Mouse (Mus musculus) splenic B cell, adult 2 months (primary cell): ENCODE measurements around the gene Taar4.
A peak's percentile ranks its signal among the peaks of the same experiment; 100 is the strongest.

Experiments
- DNase-seq: peaks from one replicate; pipeline ENCODE4 v3.0.0-alpha.2; 2011; ENCODE audit warnings: low read depth, low spot score
- H3K27me3 ChIP-seq: 2 replicates; pipeline ENCODE4 v1.6.1; 2012; ENCODE audit warnings: mild to moderate bottlenecking, low read length, moderate library complexity, mixed read lengths; ENCODE audit not compliant: control insufficient read depth, poor library complexity, insufficient read depth, severe bottlenecking
- H3K36me3 ChIP-seq: 2 replicates; pipeline ENCODE4 v1.6.1; 2012; ENCODE audit warnings: mild to moderate bottlenecking, low read length, moderate library complexity, mixed read lengths; ENCODE audit not compliant: control insufficient read depth, poor library complexity, insufficient read depth, severe bottlenecking

Taar4 gene

GRCm38 (mm10) chr10:23960444-23960915 is at the start of gene Taar4:
TSS of gene Taar4 (plus strand) at chr10:23960494.
- H3K36me3 ChIP-seq, result no peaks in the 10 kb centered on the region
- no peaks in the 10 kb centered on the region for H3K27me3 ChIP-seq
- no peak for DNase-seq

DNA sequence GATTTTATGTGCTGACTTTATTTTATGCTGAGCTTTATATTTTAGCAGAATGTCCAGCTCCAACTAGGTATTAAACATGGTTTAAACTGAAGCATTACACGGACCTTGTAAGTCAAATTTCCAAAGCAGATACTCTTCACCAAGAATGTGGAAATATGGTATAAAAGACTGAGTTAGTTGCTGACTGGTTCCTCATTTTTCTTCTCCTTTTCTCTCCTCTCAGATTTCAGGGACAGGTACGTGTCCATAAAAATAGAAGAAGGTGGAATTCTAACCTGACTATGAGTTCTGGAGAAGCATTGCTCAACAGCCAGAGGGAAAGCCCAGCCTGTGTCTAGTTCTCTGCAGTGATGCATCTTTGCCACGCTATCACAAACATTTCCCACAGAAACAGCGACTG is 40.2 kb upstream of the Taar4 start, which contains the start of gene Taar1:
Gene Taar1, plus strand, starts transcription at position 301 of the 400 bp plus-strand sequence.
- H3K36me3 ChIP-seq, result no peaks in the 10 kb centered on the region
- DNase-seq, result no peak
- no peaks in the 10 kb centered on the region for H3K27me3 ChIP-seq

DNA sequence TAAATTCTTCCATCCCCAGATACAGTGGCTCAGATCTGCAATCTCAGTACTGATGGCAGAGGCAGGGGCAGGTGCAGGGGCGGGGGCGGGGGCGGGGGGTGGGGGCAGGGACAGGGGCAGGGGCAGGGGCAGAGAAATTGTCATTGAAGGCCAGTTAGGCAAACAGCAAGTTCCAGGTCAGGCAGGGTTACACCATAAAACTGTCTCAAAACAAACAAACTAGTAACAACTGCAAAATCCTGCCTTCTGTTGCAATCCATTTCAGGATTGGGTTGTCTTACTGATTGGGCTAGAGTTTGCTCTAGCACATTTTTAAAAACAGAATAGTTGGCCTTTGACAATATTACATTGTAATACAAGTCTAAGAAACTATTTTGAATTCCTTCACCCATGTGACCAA is 37.8 kb upstream of the Taar4 start:
- no peak for DNase-seq
- H3K27me3 ChIP-seq, result no peaks in the 10 kb centered on the region

DNA sequence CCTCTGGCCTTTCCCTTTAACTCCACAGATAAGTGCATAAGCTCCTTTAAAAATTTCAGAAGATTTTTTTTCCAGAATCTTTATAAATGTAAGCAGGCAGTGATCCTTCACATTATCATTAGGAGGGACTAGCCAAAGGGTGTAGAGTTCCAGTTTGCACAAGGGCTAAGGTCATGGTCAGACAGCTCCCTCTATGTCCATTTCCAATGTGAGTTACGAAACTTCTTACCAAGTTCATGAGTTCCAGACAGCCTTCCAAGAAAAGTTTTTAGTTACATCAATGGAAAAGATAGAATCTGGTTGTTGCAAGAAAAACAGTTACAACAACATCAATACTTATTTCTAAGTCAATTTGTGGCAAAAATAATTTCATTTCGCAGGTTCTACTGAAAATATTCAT is 36.4 kb upstream of the Taar4 start:
- DNase-seq, result no peak
- Histone ChIP-seq H3K27me3 (no peaks in the 10 kb centered on the region), H3K36me3 (no peaks in the 10 kb centered on the region)

More for the DNA sequence above, 37.8 kb upstream of the Taar4 start:
- no peaks in the 10 kb centered on the region for H3K36me3 ChIP-seq

- no peak for DNase-seq
- no peaks in the 10 kb centered on the region for H3K27me3 ChIP-seq
- no peaks in the 10 kb centered on the region for H3K36me3 ChIP-seq
Measured at GRCm38 (mm10) chr10:23937613-23938012, 22.7 kb upstream of the Taar4 start.

DNA sequence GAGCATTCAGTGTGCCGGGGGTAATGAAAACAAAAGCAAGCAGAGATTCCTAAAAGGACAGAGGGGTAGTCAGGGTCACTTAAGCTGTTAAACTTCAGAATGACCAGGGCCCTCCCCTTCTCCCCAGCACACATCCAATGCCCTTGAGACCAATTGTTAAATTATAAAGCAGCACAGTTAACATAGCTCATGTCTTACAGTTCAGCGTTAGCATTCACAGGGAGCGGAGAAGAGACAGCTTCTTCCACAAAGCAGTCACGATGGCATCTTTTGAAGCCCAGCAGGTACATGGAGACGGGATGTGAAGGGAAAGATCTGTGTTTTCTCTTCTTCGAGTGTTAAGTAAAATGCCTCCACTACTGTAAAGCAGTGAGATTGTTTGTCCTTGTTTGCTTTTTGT is 22.0 kb upstream of the Taar4 start, which contains the start of gene Taar2:
Gene Taar2, plus strand, starts transcription at position 261 of the 400 bp plus-strand sequence.
- no peak for DNase-seq
- no peaks in the 10 kb centered on the region for H3K36me3 ChIP-seq

DNA sequence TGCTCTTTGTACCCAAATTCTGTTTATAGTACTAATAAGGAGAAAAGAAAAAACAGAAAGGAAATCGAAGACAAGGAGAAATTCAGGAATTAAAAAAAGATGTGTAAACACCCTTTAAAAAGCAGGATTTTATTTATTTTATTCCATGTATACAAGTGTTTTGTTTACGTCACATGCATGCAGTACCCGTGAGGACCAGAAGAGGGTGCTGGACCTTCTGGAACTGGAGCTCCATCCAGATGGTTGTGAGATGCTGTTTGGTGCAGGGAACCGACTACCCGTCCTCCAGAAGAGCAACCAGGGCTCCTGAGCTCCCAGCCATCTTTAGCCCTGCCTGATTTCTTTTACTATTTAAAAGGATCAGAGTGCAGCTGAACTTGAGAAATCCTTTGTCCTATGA is 17.8 kb upstream of the Taar4 start:
- Histone ChIP-seq H3K27me3 (no peaks in the 10 kb centered on the region), H3K36me3 (no peaks in the 10 kb centered on the region)
- peak; percentile 16 for DNase-seq

More for the DNA sequence above, 22.0 kb upstream of the Taar4 start, which contains the start of gene Taar2:
- no peaks in the 10 kb centered on the region for H3K27me3 ChIP-seq

GRCm38 (mm10) chr10:23948026-23948425 is 12.3 kb upstream of the Taar4 start:
- no peak for DNase-seq
- no peaks in the 10 kb centered on the region for H3K36me3 ChIP-seq
- H3K27me3 ChIP-seq, result no peaks in the 10 kb centered on the region

DNA sequence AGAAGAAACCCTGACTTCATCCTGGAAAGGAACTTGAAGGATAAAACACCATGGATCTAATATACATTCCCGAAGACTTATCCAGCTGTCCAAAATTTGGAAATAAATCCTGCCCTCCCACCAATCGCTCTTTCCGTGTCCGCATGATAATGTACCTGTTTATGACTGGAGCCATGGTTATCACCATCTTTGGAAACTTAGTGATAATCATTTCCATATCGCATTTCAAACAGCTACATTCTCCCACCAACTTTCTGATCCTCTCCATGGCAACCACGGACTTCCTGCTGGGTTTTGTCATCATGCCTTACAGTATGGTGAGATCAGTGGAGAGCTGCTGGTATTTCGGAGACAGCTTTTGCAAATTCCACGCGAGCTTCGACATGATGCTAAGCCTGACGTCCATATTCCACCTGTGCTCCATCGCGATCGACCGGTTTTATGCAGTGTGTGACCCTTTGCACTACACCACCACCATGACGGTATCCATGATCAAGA is 10.7 kb upstream of the Taar4 start, which contains the start of gene Taar3:
Gene Taar3, plus strand, starts transcription at position 51 of the 498 bp plus-strand sequence.
- Histone ChIP-seq H3K27me3 (no peaks in the 10 kb centered on the region), H3K36me3 (no peaks in the 10 kb centered on the region)
- no peak for DNase-seq

DNA sequence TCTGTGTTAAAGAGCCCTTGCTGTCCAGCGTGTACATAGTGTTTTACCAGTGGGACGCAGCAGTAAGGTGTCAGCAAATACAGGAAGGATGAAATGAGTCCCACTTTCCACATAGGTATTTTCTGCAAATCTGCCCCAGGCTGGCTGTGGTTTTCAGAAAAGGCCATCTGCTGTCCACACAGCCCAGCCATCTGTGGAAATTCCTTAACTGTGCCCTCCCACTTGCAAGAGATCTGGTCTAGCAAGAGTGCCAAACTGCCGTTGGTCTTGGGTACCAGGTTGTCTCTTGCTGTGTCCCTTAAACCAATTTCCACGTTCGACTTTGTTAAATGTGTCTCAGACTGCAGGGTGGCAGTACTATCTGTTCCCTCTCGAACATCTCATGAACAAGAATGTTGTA is 8.6 kb upstream of the Taar4 start:
- H3K36me3 ChIP-seq, result no peaks in the 10 kb centered on the region
- DNase-seq, result no peak
- no peaks in the 10 kb centered on the region for H3K27me3 ChIP-seq

GRCm38 (mm10) chr10:23959071-23959470 is 1.2 kb upstream of the Taar4 start:
- Histone ChIP-seq H3K36me3 (no peaks in the 10 kb centered on the region), H3K27me3 (no peaks in the 10 kb centered on the region)
- DNase-seq, result no peak

DNA sequence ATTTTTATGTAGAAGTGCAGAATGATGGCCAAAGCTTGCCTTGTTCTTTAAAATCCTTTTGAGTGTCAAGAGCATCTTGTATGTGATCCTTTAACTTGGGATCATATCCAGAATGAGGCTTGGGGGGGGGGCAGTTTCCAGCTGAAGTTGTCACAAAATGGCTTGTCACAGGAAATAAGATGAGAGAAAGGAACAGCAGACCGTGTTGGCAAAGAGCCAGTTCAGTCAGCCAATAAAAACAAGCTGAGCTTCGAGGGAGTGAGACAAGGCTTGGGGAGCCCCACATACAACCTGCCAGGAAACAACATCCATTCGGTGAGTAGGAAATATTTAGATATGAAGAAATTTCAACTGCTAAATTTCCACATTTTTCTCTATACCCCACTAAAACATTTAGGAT is 3.1 kb downstream of the Taar4 start:
- Histone ChIP-seq H3K36me3 (no peaks in the 10 kb centered on the region), H3K27me3 (no peaks in the 10 kb centered on the region)
- DNase-seq, result no peak

DNA sequence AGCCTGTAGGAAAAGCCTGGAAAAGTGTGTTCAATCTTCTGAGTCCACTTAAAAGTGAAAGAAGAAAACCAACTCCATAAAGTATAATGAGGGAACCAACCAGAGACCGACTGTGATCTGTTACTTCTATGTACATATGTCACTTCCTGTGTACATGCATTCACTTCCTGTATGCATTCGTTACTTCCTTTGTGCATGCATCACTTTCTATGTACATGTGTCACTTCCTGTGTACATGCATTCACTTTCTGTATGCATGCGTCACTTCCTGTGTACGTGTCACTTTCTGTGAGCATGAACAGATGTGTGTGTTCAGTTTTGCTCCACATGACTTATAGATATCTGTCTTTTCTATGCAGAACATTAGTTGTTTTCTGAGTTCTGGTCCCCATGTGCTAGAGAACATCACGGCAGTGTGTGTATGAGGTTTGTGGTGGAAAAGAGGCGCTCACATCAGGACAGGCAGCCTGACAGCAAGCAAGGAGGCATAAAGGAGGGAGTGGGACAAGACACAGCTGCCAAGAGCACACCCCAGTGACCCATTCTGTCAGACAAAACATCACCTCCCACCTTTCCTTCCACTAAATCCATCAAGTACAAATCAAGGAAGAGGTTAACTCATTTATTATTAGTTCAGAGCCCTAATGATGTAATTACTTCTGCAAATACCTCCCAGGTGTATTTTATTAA is 4.8 kb downstream of the Taar4 start:
- DNase-seq, result peak; percentile 1
- H3K27me3 ChIP-seq, result no peaks in the 10 kb centered on the region
- no peaks in the 10 kb centered on the region for H3K36me3 ChIP-seq

GRCm38 (mm10) chr10:23970656-23971165 is 10.4 kb downstream of the Taar4 start, which contains the start of gene Taar5:
TSS of gene Taar5 (plus strand) at chr10:23970706.
- DNase-seq, result no peak
- Histone ChIP-seq H3K36me3 (no peaks in the 10 kb centered on the region), H3K27me3 (no peaks in the 10 kb centered on the region)

GRCm38 (mm10) chr10:23971256-23971655 is 11.0 kb downstream of the Taar4 start:
- H3K36me3 ChIP-seq, result no peaks in the 10 kb centered on the region

More at GRCm38 (mm10) chr10:23971256-23971655, 11.0 kb downstream of the Taar4 start:
- H3K27me3 ChIP-seq, result no peaks in the 10 kb centered on the region
- no peak for DNase-seq
